Mouse (Mus musculus) small intestine, adult 2 months (tissue): Measurements from ENCODE around the gene 3100002H09Rik.

Experiments used
- CTCF ChIP-seq: fragments of 200-500 bp; IDR thresholded peaks from 2 replicates; pipeline ENCODE4 v1.5.1; 2012; ENCODE audit warnings: low read depth, mild to moderate bottlenecking, control low read depth, inconsistent platforms, low read length, moderate library complexity, mixed read lengths; ENCODE audit not compliant: insufficient replicate concordance, insufficient read length; ENCODE audit errors: extremely low read depth
- POLR2A ChIP-seq: fragments of 200-500 bp; IDR thresholded peaks from 2 replicates; pipeline ENCODE4 v1.6.1; 2012; ENCODE audit warnings: low read depth, mild to moderate bottlenecking, control low read depth, inconsistent platforms, low read length, moderate library complexity

GRCm38 (mm10) chr4:124610066-124610465 lies 537 bp downstream of the 3100002H09Rik start:
- no peak for TF ChIP-seq POLR2A
- no peak for TF ChIP-seq CTCF
